Mouse (Mus musculus) myocyte (in vitro differentiated cells): Measurements from ENCODE around the gene Tbx21.

Experiments
- E2F4 ChIP-seq: IDR thresholded peaks from one replicate; pipeline ENCODE4 v1.6.1; 2011; ENCODE audit warnings: mild to moderate bottlenecking, control low read depth, moderate library complexity; ENCODE audit not compliant: insufficient read depth
- MAX ChIP-seq: IDR thresholded peaks from one replicate; pipeline ENCODE4 v1.6.1; 2011; ENCODE audit warnings: low read depth, mild to moderate bottlenecking, control low read depth
- POLR2A ChIP-seq: IDR thresholded peaks from one replicate; pipeline ENCODE4 v1.6.1; 2011; ENCODE audit warnings: low read depth, mild to moderate bottlenecking, control low read depth, moderate library complexity; ENCODE audit not compliant: insufficient read length
- POLR2AphosphoS2 ChIP-seq: IDR thresholded peaks from one replicate; pipeline ENCODE4 v1.6.1; 2011; ENCODE audit warnings: low read depth, control low read depth; ENCODE audit not compliant: insufficient read length

DNA sequence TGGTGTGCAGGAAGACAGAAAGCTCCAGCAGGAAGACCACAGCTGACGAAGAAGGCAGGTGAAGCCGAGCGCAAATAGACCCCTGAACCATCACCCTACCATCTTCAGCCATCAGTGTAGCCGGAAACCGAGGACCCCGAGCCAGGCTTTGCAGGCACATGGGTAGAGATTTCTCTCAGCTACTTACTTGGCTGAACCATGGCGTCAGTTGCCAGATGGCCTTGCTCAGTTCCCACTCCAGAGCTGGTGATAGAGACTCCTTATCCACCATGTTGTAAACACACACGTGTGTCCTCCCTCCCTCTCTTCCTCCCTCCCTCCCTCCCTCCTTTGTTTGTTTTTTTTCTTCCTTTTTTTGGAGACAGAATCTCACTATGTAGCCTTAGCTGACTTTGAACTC lies 40.9 kb downstream of the Tbx21 start:
- TF ChIP-seq POLR2A (no peak), POLR2AphosphoS2 (no peak), MAX (no peak), E2F4 (no peak)
